Mouse (Mus musculus): ENCODE data around the gene Cd59b. TPM values are rescaled to one million over a fixed set of nuclear protein-coding genes. Genes with fewer than 3 reads are reported as not detected.

The Cd59b gene
- total RNA-seq, 2 experiments from 2014 or later = 2.4 to 2.5 TPM

Other genes with a start within 250 kb of the Cd59b start
- gene Lmo2, start 111.9 kb upstream of the Cd59b start, total RNA-seq (2021) = 10 to 100 TPM; 20.8 to 25.1 TPM
- 10 to 100 TPM; 47.6 to 53.3 TPM for gene Fbxo3, start 42.1 kb upstream of the Cd59b start, total RNA-seq (2021)
- gene 4931422A03Rik, start 41.5 kb upstream of the Cd59b start, total RNA-seq (2021) = not detected
- gene Gm10912, start 4.0 kb upstream of the Cd59b start, total RNA-seq (2021) = under 1 TPM in 1 of 2 experiments, not detected in 1; 0.25 TPM
- gene Gm10799, start 1.3 kb upstream of the Cd59b start, total RNA-seq (2021) = not detected
- gene Cd59a, start 26.0 kb downstream of the Cd59b start, total RNA-seq (2021) = 10 to 100 TPM; 33.9 to 35.6 TPM
- gene A930018P22Rik, start 52.9 kb downstream of the Cd59b start, total RNA-seq (2021) = under 1 TPM; 0.55 to 0.77 TPM